Mouse (Mus musculus): ENCODE data around the gene Tdrd12. TPM values are rescaled to one million over a fixed set of nuclear protein-coding genes. Genes with fewer than 3 reads are reported as not detected.
"Not testable (repeated sequence)": the region's sequence is repeated elsewhere in the genome, so short reads cannot be mapped to it uniquely, and the experiment has no call there.

Gene Tdrd12
- polyA plus RNA-seq, 1 experiment from 2014 or later, result 0.11 TPM

DNA sequence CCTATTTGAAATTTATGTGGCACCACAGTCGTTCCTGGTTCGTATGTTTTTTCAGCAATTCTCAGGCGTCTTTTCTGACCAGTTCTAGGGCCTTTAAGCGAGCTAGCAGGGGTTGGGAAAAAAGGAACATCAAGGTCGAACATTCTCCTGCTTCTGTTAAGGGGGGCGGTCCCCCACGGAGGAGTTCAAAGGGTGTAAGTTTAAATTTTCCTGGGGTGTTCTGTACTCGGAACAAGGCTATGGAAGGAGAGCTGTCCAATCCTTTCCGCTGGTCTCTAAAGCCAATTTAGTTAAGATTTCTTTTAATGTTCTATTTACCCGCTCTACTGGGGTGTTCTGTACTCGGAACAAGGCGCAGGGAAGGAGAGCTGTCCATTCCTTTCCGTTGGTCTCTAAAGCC is 28.4 kb upstream of the Tdrd12 start:
- not testable (repeated sequence) for H3K4me2 ChIP-seq (replicated peaks); H3K9ac ChIP-seq (replicated peaks); H3K27me3 ChIP-seq; H3K9me3 ChIP-seq; H3K4me3 ChIP-seq; H3K27ac ChIP-seq (replicated peaks); ATAC-seq (ENCODE audit: low FRiP score, low read depth); H3K36me3 ChIP-seq; H3K4me1 ChIP-seq
- 77% methylated on average over 13 of the region's 13 CpGs for WGBS

- not testable (repeated sequence) for H3K27ac ChIP-seq (replicated peaks)
- whole genome bisulfite sequencing, result 84% methylated on average over 10 of the region's 10 CpGs
These were observed 27.3 kb upstream of the Tdrd12 start for GRCm38 (mm10) chr7:35564872-35565271.

DNA sequence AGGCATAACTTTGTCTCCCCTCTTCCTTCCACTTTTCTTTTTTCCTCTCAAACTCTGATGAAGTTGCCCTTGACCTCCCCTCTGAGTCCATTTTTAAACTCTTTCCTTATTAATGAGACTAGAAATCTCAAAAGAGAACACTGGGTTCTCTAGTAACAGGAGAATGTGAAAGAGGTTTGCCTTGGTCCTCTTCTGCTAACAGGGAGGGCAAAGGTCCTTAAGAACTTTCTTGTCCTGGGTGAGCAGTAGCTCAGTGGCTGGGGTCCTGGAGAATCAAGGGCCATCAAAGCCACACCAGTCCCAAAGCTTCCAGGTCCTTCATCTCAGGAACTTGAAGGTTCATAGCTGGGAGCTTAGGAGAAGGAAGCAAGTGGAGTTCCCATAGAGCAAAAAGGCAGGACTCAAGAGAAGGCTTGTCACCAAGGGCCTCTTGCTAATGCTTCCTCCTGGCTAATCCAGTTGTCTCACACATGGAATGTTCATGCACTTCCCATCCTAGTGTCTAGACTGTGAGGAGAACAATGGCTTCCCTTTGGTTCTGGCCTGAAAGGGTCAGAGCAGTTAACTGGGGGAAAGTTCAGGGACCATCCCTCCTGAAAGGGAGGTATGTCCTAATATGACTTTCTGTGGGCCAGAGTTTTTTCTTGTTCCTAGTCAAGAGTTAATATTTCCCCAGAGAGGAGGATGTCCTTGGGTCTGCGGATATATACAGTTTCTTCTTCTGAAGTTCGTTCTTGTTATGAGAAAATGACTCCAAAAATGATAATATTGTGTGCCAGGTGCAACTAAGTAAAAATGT is 26.7 kb upstream of the Tdrd12 start:
- no peaks in the 10 kb centered on the region for H3K9me3 ChIP-seq
- no peak overlapping the region for H3K27ac ChIP-seq (replicated peaks)
- 91% methylated on average over 2 of the region's 2 CpGs for WGBS
- H3K4me1 ChIP-seq, result no peaks in the 10 kb centered on the region
- ATAC-seq (ENCODE audit: low FRiP score, low read depth), result no peak
- no peak overlapping the region for H3K4me2 ChIP-seq (replicated peaks)
- no peaks in the 10 kb centered on the region for H3K36me3 ChIP-seq
- no peak overlapping the region for H3K9ac ChIP-seq (replicated peaks)
- no peaks in the 10 kb centered on the region for H3K27me3 ChIP-seq
- H3K4me3 ChIP-seq, result no peak overlapping the region

More at GRCm38 (mm10) chr7:35564872-35565271, 27.3 kb upstream of the Tdrd12 start:
- not testable (repeated sequence) for H3K4me1 ChIP-seq; H3K27me3 ChIP-seq; H3K9me3 ChIP-seq; ATAC-seq (ENCODE audit: low FRiP score, low read depth); H3K36me3 ChIP-seq; H3K4me3 ChIP-seq; H3K9ac ChIP-seq (replicated peaks); H3K4me2 ChIP-seq (replicated peaks)

DNA sequence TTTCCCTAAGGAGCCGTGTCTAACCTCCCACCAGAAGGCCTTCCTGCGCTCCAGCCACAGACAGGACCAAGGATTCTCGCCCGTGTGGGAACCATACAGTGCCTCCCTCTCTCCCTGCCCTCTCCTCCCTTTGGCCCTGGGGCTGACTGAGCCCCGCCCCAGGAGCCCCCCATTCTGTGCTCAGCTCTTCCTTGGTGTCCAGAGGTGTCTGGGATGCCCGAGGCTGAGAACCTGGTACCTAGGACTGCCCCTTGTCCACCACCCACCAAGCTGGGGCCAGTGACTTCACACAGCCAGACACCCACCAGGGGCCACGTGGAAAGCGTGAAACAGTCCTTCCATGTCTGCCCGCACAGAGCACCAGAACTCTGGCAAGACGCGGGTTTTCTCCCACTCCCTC is 25.5 kb upstream of the Tdrd12 start:
- Histone ChIP-seq H3K27me3 (no peaks in the 10 kb centered on the region), H3K9me3 (no peaks in the 10 kb centered on the region), H3K4me1 (no peaks in the 10 kb centered on the region), H3K36me3 (no peaks in the 10 kb centered on the region), H3K4me3 (no peak overlapping the region), H3K9ac (replicated peaks) (no peak overlapping the region), H3K4me2 (replicated peaks) (no peak overlapping the region), H3K27ac (replicated peaks) (no peak overlapping the region)
- WGBS, result 77% methylated on average over 11 of the region's 11 CpGs
- ATAC-seq (ENCODE audit: low FRiP score, low read depth), result no peak

GRCm38 (mm10) chr7:35559838-35560237 is 22.3 kb upstream of the Tdrd12 start:
- peaks cover 6% of the 10 kb centered on the region for H3K4me1 ChIP-seq
- no peak overlapping the region for H3K4me2 ChIP-seq (replicated peaks)
- H3K27ac ChIP-seq (replicated peaks), result no peak overlapping the region
- no peak overlapping the region for H3K4me3 ChIP-seq
- H3K9ac ChIP-seq (replicated peaks), result no peak overlapping the region
- no peaks in the 10 kb centered on the region for H3K36me3 ChIP-seq
- no peak for ATAC-seq (ENCODE audit: low FRiP score, low read depth)
- no peaks in the 10 kb centered on the region for H3K27me3 ChIP-seq
- H3K9me3 ChIP-seq, result no peaks in the 10 kb centered on the region
- 96% methylated on average over 3 of the region's 3 CpGs for WGBS

DNA sequence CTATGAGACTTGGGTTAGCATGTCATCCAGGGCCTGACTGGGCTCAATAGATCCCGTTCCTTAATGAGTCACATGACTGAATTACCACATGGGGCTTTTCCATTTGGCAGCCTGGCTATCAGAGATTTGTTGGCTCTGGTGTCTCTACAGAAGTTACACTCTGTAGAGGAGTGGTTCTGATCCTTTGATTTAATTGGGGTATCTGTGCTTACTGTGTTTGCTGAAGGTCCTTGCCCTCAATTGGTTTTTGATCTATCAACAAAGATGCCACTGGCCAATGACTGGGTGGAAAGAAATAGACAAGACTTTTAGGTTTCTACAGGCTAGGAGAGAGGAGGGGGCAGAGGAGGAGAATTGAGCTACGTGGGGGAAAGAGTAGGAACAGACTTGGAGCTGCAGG is 21.1 kb upstream of the Tdrd12 start:
- no peak overlapping the region for H3K9ac ChIP-seq (replicated peaks)
- H3K27ac ChIP-seq (replicated peaks), result no peak overlapping the region
- H3K4me1 ChIP-seq, result peaks cover 13% of the 10 kb centered on the region
- H3K4me2 ChIP-seq (replicated peaks), result no peak overlapping the region
- 64% methylated on average over 2 of the region's 2 CpGs for WGBS
- no peaks in the 10 kb centered on the region for H3K27me3 ChIP-seq
- H3K36me3 ChIP-seq, result no peaks in the 10 kb centered on the region
- no peak overlapping the region for H3K4me3 ChIP-seq
- ATAC-seq (ENCODE audit: low FRiP score, low read depth), result no peak
- H3K9me3 ChIP-seq, result no peaks in the 10 kb centered on the region

DNA sequence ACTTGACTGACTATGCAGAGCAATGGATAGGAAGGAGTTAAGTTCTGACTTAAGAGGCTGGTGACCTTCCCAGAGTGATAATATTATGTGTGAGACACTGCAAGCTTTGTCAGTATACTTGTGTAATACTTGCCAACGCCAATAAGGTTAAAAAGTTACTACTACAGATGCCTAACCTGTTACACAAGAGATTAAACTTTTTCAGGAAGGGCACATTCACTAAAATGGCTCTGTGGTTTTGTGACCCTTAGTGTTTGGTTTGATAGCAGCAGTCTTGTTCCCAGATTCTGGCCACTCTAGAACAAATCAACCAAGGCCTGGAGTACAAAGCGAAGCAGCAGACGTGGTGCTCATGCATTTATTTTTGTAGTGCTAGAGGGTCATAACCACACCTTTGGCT is 20.0 kb upstream of the Tdrd12 start:
- WGBS, result 84% methylated on average over 3 of the region's 3 CpGs

DNA sequence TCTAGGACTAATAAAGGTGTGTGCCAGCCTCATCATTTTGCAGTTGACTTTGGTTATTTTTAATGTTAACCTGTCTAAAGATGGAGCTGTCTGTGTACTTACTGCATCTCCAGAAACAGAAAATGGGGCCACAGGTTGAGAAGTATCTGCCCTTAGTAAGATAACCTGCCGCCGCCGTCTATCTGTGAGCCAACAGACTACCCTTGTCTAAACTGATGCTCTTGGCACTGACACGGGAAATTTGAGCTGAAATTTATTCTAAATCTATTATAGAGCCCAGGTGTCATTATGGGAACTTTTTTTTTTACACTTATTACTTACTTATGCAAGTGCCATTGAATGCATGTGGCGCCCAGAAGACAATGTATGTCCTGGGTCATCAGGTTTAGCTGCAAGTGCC is 19.4 kb upstream of the Tdrd12 start:
- H3K4me1 ChIP-seq, result peaks cover 13% of the 10 kb centered on the region
- no peaks in the 10 kb centered on the region for H3K36me3 ChIP-seq
- no peak overlapping the region for H3K27ac ChIP-seq (replicated peaks)
- no peak for ATAC-seq (ENCODE audit: low FRiP score, low read depth)
- no peaks in the 10 kb centered on the region for H3K27me3 ChIP-seq
- H3K4me2 ChIP-seq (replicated peaks), result no peak overlapping the region
- 92% methylated on average over 5 of the region's 5 CpGs for WGBS
- H3K4me3 ChIP-seq, result no peak overlapping the region
- no peak overlapping the region for H3K9ac ChIP-seq (replicated peaks)
- H3K9me3 ChIP-seq, result no peaks in the 10 kb centered on the region

More for the DNA sequence above, 20.0 kb upstream of the Tdrd12 start:
- H3K27ac ChIP-seq (replicated peaks), result no peak overlapping the region
- H3K36me3 ChIP-seq, result no peaks in the 10 kb centered on the region
- peaks cover 13% of the 10 kb centered on the region for H3K4me1 ChIP-seq
- H3K9me3 ChIP-seq, result no peaks in the 10 kb centered on the region
- no peak for ATAC-seq (ENCODE audit: low FRiP score, low read depth)
- H3K4me2 ChIP-seq (replicated peaks), result no peak overlapping the region
- H3K4me3 ChIP-seq, result no peak overlapping the region
- no peaks in the 10 kb centered on the region for H3K27me3 ChIP-seq
- no peak overlapping the region for H3K9ac ChIP-seq (replicated peaks)

DNA sequence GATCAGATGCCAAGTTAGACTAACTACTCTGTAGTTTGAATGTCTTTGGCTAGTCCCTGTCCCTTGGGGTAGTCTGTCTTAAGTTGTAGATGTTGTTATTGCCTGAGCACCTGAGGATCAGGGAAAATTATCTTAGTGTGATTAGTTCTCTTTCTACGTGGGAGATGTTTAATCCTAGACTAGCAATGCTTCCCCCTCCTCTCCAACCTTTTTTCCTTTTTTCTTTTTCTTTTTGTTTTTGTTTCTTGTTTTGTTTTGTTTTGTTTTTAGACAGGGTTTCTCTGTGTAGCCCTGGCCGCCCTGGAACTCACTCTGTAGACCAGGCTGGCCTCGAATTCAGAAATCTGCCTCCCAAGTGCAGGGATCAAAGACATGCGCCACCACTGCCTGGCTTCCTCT is 18.7 kb upstream of the Tdrd12 start, which contains the start of gene Nudt19:
Gene Nudt19 (minus strand): TSS at position 100 of the 399 bp plus-strand sequence.
- Histone ChIP-seq H3K9ac (replicated peaks) (peak within 1 kb of the TSS; percentile 90), H3K4me3 (peak within 1 kb of the TSS; percentile 69), H3K36me3 (peaks cover 1% of the 10 kb centered on the region; the same call in 1 of the 2 replicates), H3K4me1 (peaks cover 13% of the 10 kb centered on the region), H3K27ac (replicated peaks) (peak within 1 kb of the TSS; percentile 94), H3K27me3 (no peaks in the 10 kb centered on the region), H3K4me2 (replicated peaks) (peak within 1 kb of the TSS; percentile 96), H3K9me3 (no peaks in the 10 kb centered on the region)
- 63% methylated on average over 4 of the region's 4 CpGs for WGBS
- no peak for ATAC-seq (ENCODE audit: low FRiP score, low read depth)

DNA sequence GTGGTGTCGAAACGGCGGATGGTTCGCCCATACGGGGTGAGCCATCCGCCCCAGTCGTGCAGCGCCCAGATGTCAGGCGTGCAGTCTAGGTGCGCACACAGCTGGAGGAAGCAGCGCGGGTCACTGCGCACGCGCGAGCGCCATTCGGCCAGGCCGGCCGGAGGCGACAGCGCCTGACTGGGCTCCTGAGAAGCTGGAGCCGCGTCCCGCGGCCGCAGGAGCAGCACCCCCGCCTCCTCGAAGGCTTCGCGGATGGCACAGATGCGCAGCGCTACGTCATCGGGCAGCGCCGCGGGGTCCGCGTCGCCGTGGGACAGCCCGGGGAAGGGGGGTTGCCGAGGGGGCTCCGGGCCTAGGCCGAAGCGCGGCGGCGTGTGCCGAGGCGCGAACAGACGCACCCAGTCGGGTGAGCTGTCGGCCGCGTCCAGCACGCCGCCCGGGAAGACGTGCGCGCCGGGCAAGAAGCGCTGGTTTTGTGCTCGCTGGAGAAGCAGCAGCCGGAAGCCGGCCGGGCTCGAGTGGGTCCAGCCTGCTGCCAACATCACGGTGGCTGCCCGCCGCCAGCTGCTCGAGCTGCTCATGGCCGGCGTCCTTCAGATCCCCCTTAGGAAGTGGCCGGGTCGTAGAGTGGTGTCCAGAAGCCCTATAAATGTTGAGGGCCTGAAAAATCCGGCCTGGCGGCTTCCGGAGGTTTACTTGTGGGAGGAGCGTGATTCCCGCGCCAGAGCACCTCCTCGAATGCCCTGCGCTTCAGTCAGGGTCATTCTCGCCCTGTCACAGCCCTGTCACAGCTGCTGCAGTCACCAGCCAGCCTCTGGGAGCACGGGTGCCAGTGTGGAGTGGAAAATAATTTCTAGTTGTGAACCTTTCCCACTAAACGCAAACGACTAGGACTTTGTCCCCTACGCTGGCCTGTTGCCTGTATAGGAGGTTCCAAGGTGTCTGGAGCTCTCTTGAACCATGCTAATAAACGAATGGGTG is 18.0 kb upstream of the Tdrd12 start:
- peaks cover 13% of the 10 kb centered on the region for H3K4me1 ChIP-seq
- ATAC-seq (ENCODE audit: low FRiP score, low read depth), result peak; percentile 95
- peaks cover 8% of the 10 kb centered on the region for H3K36me3 ChIP-seq
- peak overlapping the region; percentile 90 for H3K9ac ChIP-seq (replicated peaks)
- 1% methylated on average over 93 of the region's 93 CpGs for WGBS
- no peaks in the 10 kb centered on the region for H3K9me3 ChIP-seq
- no peaks in the 10 kb centered on the region for H3K27me3 ChIP-seq
- H3K4me3 ChIP-seq, result peak overlapping the region; percentile 69
- H3K27ac ChIP-seq (replicated peaks), result peak overlapping the region; percentile 94
- peak overlapping the region; percentile 96 for H3K4me2 ChIP-seq (replicated peaks)

DNA sequence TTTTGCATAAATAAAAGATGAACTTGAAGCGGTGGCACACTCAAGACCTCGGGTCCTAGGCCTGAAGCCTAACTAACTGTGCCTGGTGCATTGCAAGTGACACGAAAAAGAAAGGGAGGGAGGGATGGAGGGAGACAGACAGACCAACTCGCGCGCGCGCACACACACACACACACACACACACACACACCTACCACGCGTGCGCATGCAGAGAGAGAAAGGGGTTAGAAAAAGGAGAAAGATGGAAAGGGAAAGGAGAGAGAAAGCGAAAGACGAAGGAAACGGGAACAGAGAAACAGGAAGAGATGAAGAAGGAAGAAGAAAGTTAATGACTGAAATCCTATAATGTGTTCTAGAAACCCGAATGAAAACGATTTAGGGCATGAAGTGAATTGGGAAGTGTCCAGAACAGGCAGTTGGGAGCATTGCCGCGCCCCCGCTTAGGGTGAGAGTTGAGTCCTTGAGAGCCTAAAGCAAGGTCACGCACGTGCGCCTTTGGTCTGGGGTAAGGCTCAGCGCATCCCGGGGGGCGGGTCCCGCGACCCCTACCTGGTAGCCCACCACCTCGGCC is 17.1 kb upstream of the Tdrd12 start:
- Histone ChIP-seq H3K4me2 (replicated peaks) (peak overlapping the region; percentile 96), H3K4me1 (peaks cover 13% of the 10 kb centered on the region), H3K9me3 (no peaks in the 10 kb centered on the region), H3K36me3 (peaks cover 15% of the 10 kb centered on the region), H3K9ac (replicated peaks) (peak overlapping the region; percentile 90), H3K27ac (replicated peaks) (peak overlapping the region; percentile 94), H3K27me3 (no peaks in the 10 kb centered on the region), H3K4me3 (peak overlapping the region; percentile 69)
- ATAC-seq (ENCODE audit: low FRiP score, low read depth), result peak; percentile 64
- 4% methylated on average over 28 of the region's 28 CpGs for WGBS

All from midbrain, embryonic 12.5 days (tissue).